ENCODE assay signal across 8 mouse cellular contexts in genomic region chr4:134510845-134511411, GRCm38 (mm10). TPM values are rescaled to one million over a fixed set of nuclear protein-coding genes. Genes with fewer than 3 reads are reported as not detected.
DNase-seq lines count a peak whose midpoint lies in the region; ATAC-seq lines count a peak whose summit lies in the region.

Gene Aunip (plus strand): TSS chr4:134510999.

- H3K9me3 ChIP-seq in embryonic facial prominence, embryonic 10.5 days: no peaks in the 10 kb centered on the region
- H3K9me3 ChIP-seq in limb, embryonic 12.5 days: no peaks in the 10 kb centered on the region
- H3K9me3 ChIP-seq in midbrain, embryonic 14.5 days (ENCODE audit: control insufficient read depth, low read length): no peaks in the 10 kb centered on the region

- H3K36me3 ChIP-seq in embryonic facial prominence, embryonic 10.5 days (replicated peaks): peaks cover 18% of the 10 kb centered on the region
- H3K36me3 ChIP-seq in limb, embryonic 12.5 days: no peaks in the 10 kb centered on the region; the same call in 1 of the 2 replicates
- H3K36me3 ChIP-seq in midbrain, embryonic 14.5 days (ENCODE audit: control insufficient read depth, insufficient read depth, low read length): peaks cover 10% of the 10 kb centered on the region; the same call in 1 of the 2 replicates

- DNase-seq in layer of hippocampus, adult 11-12 months (ENCODE audit: low spot score): peak; percentile 86
- DNase-seq in layer of hippocampus, adult 9-10 months (ENCODE audit: low spot score): no peak
- DNase-seq in embryonic facial prominence, embryonic 10.5 days (ENCODE audit: low spot score): peak; percentile 96
- peak; percentile 98 for DNase-seq in heart, adult 11 months
- DNase-seq in kidney, adult 11 months: peak; percentile 86
- peak; percentile 97 for DNase-seq in midbrain, embryonic 14.5 days
- peak; percentile 66 for DNase-seq in spleen, adult 12 weeks (ENCODE audit: low spot score)

- H3K27me3 ChIP-seq in embryonic facial prominence, embryonic 10.5 days (replicated peaks; ENCODE audit: low read depth, poor library complexity, severe bottlenecking): no peaks in the 10 kb centered on the region
- H3K27me3 ChIP-seq in limb, embryonic 12.5 days: no peaks in the 10 kb centered on the region
- H3K27me3 ChIP-seq in midbrain, embryonic 14.5 days (ENCODE audit: control insufficient read depth, insufficient read depth, low read length): no peaks in the 10 kb centered on the region

- peak within 1 kb of the TSS; percentile 91 for H3K27ac ChIP-seq in embryonic facial prominence, embryonic 10.5 days (replicated peaks)
- H3K27ac ChIP-seq in limb, embryonic 12.5 days: peak within 1 kb of the TSS; percentile 74; the same call in 1 of the 2 replicates
- H3K27ac ChIP-seq in midbrain, embryonic 14.5 days (replicated peaks; ENCODE audit: low read depth, low read length): no peak within 1 kb of the TSS

- WGBS in embryonic facial prominence, embryonic 10.5 days: under 1% methylated on average over 42 of the region's 42 CpGs
- WGBS in limb, embryonic 12.5 days: under 1% methylated on average over 42 of the region's 42 CpGs
- WGBS in midbrain, embryonic 14.5 days: under 1% methylated on average over 42 of the region's 42 CpGs

- peak within 1 kb of the TSS; percentile 88 for H3K4me2 ChIP-seq in limb, embryonic 12.5 days
- H3K4me2 ChIP-seq in midbrain, embryonic 14.5 days (ENCODE audit: low read length): peak within 1 kb of the TSS; percentile 91

- peak within 1 kb of the TSS; percentile 69 for H3K9ac ChIP-seq in limb, embryonic 12.5 days (replicated peaks)
- H3K9ac ChIP-seq in midbrain, embryonic 14.5 days (replicated peaks; ENCODE audit: low read length): peak within 1 kb of the TSS; percentile 21; the same call in 1 of the 2 replicates

- peak within 1 kb of the TSS; percentile 70 for H3K4me3 ChIP-seq in embryonic facial prominence, embryonic 10.5 days
- peak within 1 kb of the TSS; percentile 64 for H3K4me3 ChIP-seq in limb, embryonic 12.5 days (replicated peaks)
- H3K4me3 ChIP-seq in midbrain, embryonic 14.5 days (replicated peaks; ENCODE audit: low read depth, low read length): peak within 1 kb of the TSS; percentile 43

- peaks cover 35% of the 10 kb centered on the region for H3K4me1 ChIP-seq in embryonic facial prominence, embryonic 10.5 days
- H3K4me1 ChIP-seq in limb, embryonic 12.5 days (replicated peaks): peaks cover 15% of the 10 kb centered on the region
- H3K4me1 ChIP-seq in midbrain, embryonic 14.5 days (ENCODE audit: control insufficient read depth, insufficient read depth, low read length): no peaks in the 10 kb centered on the region; the same call in 1 of the 2 replicates

- peak; percentile 92 for ATAC-seq in limb, embryonic 12.5 days (ENCODE audit: insufficient number of reproducible peaks, insufficient read depth, low FRiP score, low TSS enrichment, low read depth)
- ATAC-seq in midbrain, embryonic 14.5 days (ENCODE audit: low FRiP score, low TSS enrichment): peak; percentile 95

RNA-seq across cellular contexts. Expression of gene Aunip, which starts in this region (rescaled TPM):
- polyA plus RNA-seq in embryonic facial prominence, embryonic 10.5 days (2016; fragmentation: Nextera tagmentation; extraction: Ambion mirVana): 28.2 and 28.6 TPM in 2 replicates
- 15.8 and 16.5 TPM in 2 replicates for polyA plus RNA-seq in limb, embryonic 12.5 days (2016; fragmentation: Nextera tagmentation; extraction: Ambion mirVana)
- polyA plus RNA-seq in midbrain, embryonic 14.5 days (2014; fragmentation: Nextera tagmentation; extraction: Ambion mirVana): 0.78 and 1.6 TPM in 2 replicates
